Mouse (Mus musculus) T-helper 2 cell (primary cell): ENCODE measurements at regions not wholly inside any gene's neighbourhood (a gene's known extent, or its start where the extent isn't known, plus 50 kb on each side); places are given as distances from the start of the nearest gene placed in this dataset.

Source experiments
- in situ Hi-C: fragments of 300-600 bp; cut with MboI, MseI; formaldehyde crosslinking; loops from one replicate; pipeline ENCODE4 v1.15.1; 2025; ENCODE audit warnings: high pct_unique_total_duplicates

GRCm38 (mm10) chr8:92518486-92518885, 155.6 kb upstream of the Irx6 start:
- in situ Hi-C loops = no loop called here

GRCm38 (mm10) chr8:92522519-92522918, 151.6 kb upstream of the Irx6 start:
- in situ Hi-C loops = no loop called here

GRCm38 (mm10) chr8:92529756-92530155, 144.3 kb upstream of the Irx6 start:
- in situ Hi-C loops = loop anchor here (5.0 kb wide), 1 partner anchor 67 kb away; no protein-coding TSS in a partner anchor

GRCm38 (mm10) chr8:92540636-92541035, 133.5 kb upstream of the Irx6 start:
- in situ Hi-C loops = no loop called here

GRCm38 (mm10) chr8:92545347-92546059, 128.6 kb upstream of the Irx6 start:
- in situ Hi-C loops = no loop called here

GRCm38 (mm10) chr8:92555140-92555539, 118.9 kb upstream of the Irx6 start:
- in situ Hi-C loops = no loop called here

GRCm38 (mm10) chr8:92555631-92556030, 118.5 kb upstream of the Irx6 start:
- in situ Hi-C loops = no loop called here

GRCm38 (mm10) chr8:92562471-92562870, 111.6 kb upstream of the Irx6 start:
- in situ Hi-C loops = loop anchor here (5.0 kb wide), 1 partner anchor 60 kb away; no protein-coding TSS in a partner anchor

- in situ Hi-C loops = loop anchor here (5.0 kb wide), 1 partner anchor 59 kb away; no protein-coding TSS in a partner anchor
Measured at GRCm38 (mm10) chr8:92562962-92563361, 111.1 kb upstream of the Irx6 start.

- in situ Hi-C loops = no loop called here
Measured at GRCm38 (mm10) chr8:92569650-92570049, 104.4 kb upstream of the Irx6 start.

GRCm38 (mm10) chr8:92579446-92579845, 94.6 kb upstream of the Irx6 start:
- in situ Hi-C loops = no loop called here

- in situ Hi-C loops = no loop called here
Measured at GRCm38 (mm10) chr8:92581051-92581450, 93.0 kb upstream of the Irx6 start.

- in situ Hi-C loops = no loop called here
Measured at GRCm38 (mm10) chr8:92600766-92601165, 73.3 kb upstream of the Irx6 start.

- in situ Hi-C loops = no loop called here
Measured at GRCm38 (mm10) chr8:92602973-92603372, 71.1 kb upstream of the Irx6 start.

GRCm38 (mm10) chr8:92605631-92606030, 68.5 kb upstream of the Irx6 start:
- in situ Hi-C loops = no loop called here

- in situ Hi-C loops = no loop called here
Measured at GRCm38 (mm10) chr8:92607604-92608003, 66.5 kb upstream of the Irx6 start.

GRCm38 (mm10) chr8:92609908-92610307, 64.2 kb upstream of the Irx6 start:
- in situ Hi-C loops = no loop called here

GRCm38 (mm10) chr8:92610487-92611059, 63.5 kb upstream of the Irx6 start:
- in situ Hi-C loops = no loop called here

GRCm38 (mm10) chr8:92613486-92613885, 60.6 kb upstream of the Irx6 start:
- in situ Hi-C loops = no loop called here

GRCm38 (mm10) chr8:92616341-92617115, 57.6 kb upstream of the Irx6 start:
- in situ Hi-C loops = no loop called here

GRCm38 (mm10) chr8:92618281-92618680, 55.8 kb upstream of the Irx6 start:
- in situ Hi-C loops = no loop called here
